Mouse (Mus musculus) cerebellum, postnatal 10 days (tissue): ENCODE measurements around the gene Sh3bp5.

Experiments
- DNase-seq, 2 experiments: peaks; one replicate each; pipeline ENCODE4 v3.0.0; 2021; ENCODE audit warnings: mixed read lengths in 2 of 2

Gene Sh3bp5

GRCm38 (mm10) chr14:31392300-31392699, 43.6 kb downstream of the Sh3bp5 start:
- DNase-seq: no peak

DNA sequence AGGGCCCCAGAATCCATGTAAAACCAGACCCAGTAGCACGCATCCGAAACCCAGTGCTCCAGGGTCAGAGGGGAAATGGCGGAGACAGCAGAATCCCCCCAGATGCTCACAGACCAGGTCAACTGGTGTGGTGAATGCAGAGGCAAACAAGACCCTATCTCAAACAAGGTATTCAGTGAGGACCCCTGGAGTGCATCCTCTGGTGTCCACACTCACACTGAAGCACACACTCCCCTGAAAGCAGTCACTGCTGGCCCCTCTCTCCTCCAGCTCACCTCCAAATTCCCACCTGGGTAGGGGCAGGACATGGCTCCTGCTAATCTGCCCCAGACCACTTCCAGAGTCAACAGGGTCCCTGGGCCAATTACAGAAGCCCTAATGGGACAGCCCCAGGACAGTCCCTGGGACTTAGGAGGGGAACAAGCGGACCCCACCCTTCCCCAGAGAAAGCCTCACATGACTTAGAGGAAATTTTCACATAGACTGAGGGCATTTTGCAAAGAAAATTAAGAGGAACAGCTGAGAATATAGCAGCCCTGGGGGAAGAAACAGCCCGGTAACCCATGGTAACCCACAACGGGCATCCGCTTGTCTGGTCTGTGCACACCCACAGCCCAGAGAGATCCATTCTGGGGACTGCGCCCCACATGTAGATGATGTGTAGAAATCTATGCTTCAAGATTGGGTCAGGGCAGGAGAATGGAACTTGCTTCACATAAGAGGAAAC, 46.3 kb downstream of the Sh3bp5 start:
- DNase-seq: no peak

- DNase-seq: peak in 1 of 2 experiments; percentile 62
Measured at GRCm38 (mm10) chr14:31388086-31388872, 47.6 kb downstream of the Sh3bp5 start.

DNA sequence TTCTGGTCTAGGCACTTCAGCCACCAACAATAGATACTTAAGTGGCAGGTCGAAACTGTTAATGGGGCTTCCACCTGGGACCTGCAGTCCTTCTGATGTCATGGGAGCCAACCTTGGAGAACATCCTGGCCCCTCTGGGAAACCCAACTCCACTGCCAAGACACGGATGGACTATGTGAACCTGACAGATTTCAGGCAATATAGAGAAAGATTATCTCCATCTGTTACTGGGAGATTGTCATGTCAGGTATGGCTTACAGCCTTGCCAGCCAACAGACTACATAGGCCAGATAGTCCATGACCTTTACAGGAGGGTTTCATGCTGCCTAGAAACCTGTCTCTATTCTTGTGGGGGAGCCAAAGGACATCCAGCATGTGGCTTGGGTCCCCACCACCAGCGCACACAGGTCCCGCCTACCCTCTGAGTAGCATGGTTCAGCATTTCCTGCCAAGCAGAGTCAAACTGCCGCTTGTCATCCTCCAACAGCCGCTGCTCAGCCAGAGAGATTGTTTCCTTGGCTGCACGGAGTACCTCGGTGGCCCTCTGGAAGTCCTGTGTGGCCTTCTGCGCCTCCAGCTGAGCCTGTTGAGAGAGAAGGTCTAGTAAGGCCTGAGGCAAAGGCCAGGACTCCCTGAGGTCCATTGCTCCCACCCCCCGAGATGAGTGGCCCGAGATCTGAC, 48.4 kb downstream of the Sh3bp5 start:
- DNase-seq: peak; percentile 66 to 73

DNA sequence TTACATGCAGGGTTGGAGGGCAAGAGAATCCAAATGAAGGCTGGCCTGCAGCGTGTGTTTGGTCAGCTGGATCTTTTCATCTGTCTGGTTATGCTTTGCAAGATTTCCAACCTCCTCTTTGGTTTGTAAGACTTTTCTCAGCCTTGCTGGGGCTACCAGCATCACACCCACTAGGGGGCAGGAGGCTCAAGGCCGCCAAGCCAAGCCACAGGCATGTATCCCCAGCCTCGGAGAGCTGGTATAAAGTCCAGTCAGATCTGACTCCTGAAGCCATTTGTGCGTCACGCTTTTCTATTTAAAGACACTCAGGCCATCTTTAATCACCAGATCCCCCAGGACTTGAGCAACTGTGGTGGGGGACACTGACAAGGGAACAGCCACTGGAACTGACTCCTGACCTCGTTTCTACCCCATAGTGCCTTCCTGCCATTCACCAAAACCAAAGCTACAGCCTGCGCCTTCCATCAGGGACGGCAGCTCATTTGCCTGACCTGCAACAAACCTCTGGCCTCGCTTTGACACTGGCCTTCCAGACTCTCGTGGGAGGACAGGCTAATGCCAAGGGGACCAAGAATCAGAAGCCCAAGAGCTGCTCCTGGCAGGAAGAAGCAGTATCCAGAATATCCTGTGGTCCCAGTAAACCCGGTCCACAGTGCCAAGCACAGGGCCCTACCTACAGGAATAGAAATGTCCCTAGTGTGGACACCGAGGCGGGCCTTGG, 49.7 kb downstream of the Sh3bp5 start:
- DNase-seq: peak; percentile 89

DNA sequence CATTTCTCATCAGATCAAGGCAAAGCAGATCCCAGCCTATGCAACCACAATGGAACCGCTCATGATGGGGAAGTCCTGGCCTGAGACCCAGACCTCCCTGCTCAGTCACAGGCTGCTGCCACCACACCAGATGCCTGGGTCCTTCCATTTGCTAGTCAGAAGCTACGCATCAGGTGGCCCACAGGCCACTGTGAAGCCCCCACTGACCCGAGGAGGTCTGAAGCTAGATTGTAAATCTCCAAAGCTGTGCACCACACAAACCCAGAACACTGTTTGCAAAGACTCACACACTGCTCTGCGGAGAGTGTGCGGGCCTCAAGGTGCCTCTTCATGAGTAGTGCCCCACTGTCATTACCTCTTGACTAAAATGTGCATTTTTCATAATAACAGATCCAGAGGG, 50.5 kb downstream of the Sh3bp5 start:
- DNase-seq: peak in 1 of 2 experiments; percentile 36

- DNase-seq: peak; percentile 73 to 82
Measured at GRCm38 (mm10) chr14:31384366-31385323, 51.2 kb downstream of the Sh3bp5 start.

- DNase-seq: peak; percentile 86 to 88
Measured at GRCm38 (mm10) chr14:31383470-31384050, 52.3 kb downstream of the Sh3bp5 start.

DNA sequence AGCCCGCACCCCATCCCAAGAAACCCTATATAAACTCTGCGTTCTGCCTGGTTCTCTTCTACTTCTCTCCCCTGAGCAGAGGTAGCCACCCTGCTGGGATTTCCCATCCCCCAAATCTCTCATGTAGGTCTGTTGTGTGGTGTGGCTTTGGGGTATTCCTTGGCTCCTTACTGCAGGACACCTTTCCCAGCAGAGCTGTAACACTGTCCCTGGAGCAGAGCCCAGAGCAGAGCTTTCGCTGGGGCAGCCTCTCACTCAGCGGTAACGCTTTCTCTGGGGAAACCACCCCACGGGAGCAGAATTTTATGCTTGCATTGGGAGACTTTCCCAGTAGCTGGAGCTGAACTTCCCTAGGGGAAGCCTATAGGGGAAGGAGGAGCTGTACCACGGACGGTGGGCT, 53.6 kb downstream of the Sh3bp5 start:
- peak; percentile 47 to 56 for DNase-seq

DNA sequence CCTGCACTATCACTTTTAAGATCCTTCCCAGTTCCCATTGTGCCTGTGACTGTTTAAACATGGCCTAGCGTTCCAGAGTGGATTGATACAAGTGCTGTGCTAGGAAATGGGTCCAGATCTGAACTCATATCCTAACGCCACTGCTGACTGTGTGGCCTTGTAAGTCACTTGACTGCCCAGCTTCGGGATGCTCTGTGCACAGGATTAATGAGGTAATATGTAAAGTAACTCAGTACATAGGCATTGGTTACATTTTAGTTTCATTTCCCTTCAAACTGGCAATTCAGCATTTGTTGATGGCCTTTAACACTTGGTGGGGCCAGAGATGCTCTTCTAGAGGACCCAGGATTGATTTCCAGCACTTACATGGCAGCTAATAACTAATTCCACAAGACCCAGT, 59.5 kb downstream of the Sh3bp5 start:
- DNase-seq: no peak

DNA sequence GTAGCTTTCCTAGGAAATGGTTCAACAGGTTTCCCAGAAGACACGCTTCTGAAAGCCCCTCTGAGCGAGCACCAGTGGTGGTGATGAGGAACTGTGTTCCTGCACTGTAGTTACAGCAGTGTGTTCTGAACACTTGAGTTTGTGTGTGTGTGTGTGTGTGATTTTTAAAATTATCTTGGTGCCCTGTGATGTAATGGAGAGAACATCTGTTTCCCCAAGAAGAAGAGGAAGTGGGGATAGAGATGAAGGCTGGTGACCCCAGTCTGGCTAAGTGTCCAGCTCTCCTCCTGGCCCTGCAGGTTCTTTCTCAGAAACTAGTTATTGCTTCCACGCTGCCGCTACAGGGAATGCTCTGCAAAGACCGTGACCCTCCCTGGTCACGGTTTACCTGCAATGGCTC, 61.5 kb downstream of the Sh3bp5 start:
- no peak for DNase-seq

- DNase-seq: no peak
Measured at GRCm38 (mm10) chr14:31369377-31369776, 66.5 kb downstream of the Sh3bp5 start.

DNA sequence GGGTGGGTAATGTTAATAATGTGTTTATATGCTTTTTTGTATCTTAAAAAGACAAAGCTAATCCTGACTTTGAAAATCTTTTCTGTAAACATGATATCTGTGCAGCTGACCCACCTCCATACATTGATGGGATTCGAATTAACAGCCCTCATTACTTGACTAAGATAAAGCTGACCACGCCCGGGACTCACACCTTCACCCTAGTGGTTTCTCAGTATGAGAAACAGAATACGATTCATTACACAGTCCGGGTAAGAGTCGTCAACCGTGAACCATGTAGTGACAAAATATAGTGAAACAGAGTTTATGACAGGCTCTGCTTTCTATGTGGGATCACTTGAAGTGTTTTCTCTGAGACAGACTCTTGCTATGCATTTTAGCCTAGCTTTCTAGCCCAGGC, 67.9 kb downstream of the Sh3bp5 start:
- DNase-seq: no peak

GRCm38 (mm10) chr14:31365350-31365749, 70.5 kb downstream of the Sh3bp5 start:
- peak; percentile 93 to 95 for DNase-seq

- no peak for DNase-seq
Measured at GRCm38 (mm10) chr14:31364589-31364988, 71.3 kb downstream of the Sh3bp5 start.

- no peak for DNase-seq
Measured at GRCm38 (mm10) chr14:31362236-31362635, 73.6 kb downstream of the Sh3bp5 start.

DNA sequence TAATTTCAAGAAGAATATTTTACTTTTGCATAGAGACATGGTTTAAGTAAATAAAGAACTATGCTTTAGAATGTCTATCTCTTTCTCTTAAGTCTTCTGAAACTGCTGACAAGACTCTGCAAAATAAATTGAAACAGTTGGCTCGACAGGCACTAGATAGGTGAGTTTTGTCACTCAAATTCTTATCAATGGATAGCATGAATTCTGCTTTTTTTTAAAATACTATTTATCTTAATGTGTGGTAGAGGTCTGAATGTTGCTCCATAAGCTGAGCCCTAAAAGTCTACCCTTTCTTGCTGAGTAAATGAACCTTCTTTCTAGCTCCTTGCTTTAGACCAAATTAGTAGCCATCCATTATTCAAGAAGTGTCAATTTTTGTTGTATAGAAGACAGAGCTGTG, 90.5 kb downstream of the Sh3bp5 start:
- DNase-seq: no peak

DNA sequence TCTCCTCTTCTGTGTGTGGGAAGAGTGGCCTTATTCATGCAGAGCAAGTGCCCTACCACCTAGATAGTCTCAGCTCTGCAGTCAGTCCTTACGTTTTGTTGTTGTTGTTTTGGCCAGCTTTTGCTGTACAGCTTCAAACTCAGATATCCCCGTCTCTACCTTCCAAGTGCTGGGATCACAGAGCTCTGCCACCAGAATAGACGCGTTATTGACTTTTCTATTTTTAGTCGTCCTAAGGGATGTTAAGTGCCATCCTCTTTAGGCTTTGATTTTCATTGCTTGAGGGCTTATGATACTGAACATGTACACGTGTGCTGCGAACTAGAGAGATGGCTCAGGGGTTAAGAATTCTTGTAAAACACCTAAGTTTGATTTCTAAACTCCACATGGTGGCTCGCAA, 92.6 kb downstream of the Sh3bp5 start:
- DNase-seq: no peak

- DNase-seq: no peak
Measured at GRCm38 (mm10) chr14:31337947-31338346, 97.9 kb downstream of the Sh3bp5 start.

DNA sequence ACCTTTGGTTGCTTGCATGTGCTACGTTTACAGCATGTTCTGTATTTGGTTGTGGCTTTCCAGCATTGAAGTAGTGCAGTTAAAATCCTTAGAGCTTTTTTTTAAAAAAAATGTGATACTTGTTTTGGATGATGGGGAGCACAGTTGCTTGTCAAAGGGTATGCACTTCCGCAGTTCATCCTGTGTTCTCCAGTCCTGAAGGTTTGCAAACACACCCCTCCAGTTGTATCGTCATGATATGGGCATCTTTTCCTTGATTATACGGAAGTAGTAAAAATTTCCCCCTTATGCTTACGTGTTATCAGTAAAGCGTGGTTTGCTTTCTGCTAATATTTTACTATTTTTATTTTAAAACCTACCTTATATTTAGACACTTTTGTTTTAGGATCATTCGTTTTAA, 98.5 kb downstream of the Sh3bp5 start:
- no peak for DNase-seq
